Mouse (Mus musculus) thymus, adult 2 months (tissue): ENCODE measurements around the gene Rbm38.

ENCODE experiments used
- CTCF ChIP-seq: fragments of 200-500 bp; IDR thresholded peaks from 2 replicates; pipeline ENCODE4 v1.5.1; 2012; ENCODE audit warnings: mild to moderate bottlenecking, control low read depth, low read length, moderate library complexity, borderline replicate concordance; ENCODE audit not compliant: control insufficient read depth, poor library complexity, insufficient read depth; ENCODE audit errors: extremely low read depth
- POLR2A ChIP-seq: fragments of 200-500 bp; IDR thresholded peaks from 2 replicates; pipeline ENCODE4 v1.6.1; 2012; ENCODE audit warnings: mild to moderate bottlenecking, low read length, control low read depth, moderate library complexity; ENCODE audit not compliant: control insufficient read depth, poor library complexity, insufficient read depth; ENCODE audit errors: extremely low read depth

DNA sequence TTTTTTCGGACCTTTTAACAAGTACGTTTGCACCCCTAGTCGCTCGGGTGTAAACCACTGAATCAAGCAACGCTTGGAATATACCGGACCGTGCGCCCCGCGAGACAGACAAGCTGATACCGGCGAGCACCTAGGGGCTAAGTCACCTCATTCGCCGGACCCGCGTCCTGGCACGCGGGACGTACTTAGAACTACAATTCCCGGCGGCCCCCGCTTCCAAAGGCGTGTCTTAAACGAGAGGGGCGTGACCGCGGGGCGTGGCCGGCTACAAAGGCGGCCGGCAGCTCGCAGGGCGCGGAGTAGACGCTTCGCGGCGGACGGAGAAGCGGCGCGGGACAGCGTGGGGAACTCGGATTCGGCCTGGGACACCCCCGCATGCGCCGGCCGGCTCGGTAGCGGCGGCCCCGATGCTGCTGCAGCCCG lies 1.3 kb downstream of the Rbm38 start:
- TF ChIP-seq POLR2A: peak; percentile 97
- TF ChIP-seq CTCF: no peak
